Mouse (Mus musculus) olfactory bulb, adult 2 months (tissue): ENCODE measurements at regions not wholly inside any gene's neighbourhood (a gene's known extent, or its start where the extent isn't known, plus 50 kb on each side); places are given as distances from the start of the nearest gene placed in this dataset.

Source experiments
- H3K27ac ChIP-seq: fragments of 200-500 bp; 2 replicates; pipeline ENCODE4 v1.5.1; 2012; ENCODE audit warnings: low read depth, low read length; ENCODE audit not compliant: insufficient read depth
- H3K4me1 ChIP-seq: fragments of 200-500 bp; 2 replicates; pipeline ENCODE4 v1.6.1; 2012; ENCODE audit warnings: low read length; ENCODE audit not compliant: control insufficient read depth, insufficient read depth
- H3K4me3 ChIP-seq: fragments of 200-500 bp; 2 replicates; pipeline ENCODE4 v1.5.1; 2012; ENCODE audit warnings: mild to moderate bottlenecking, low read depth, low read length, moderate library complexity; ENCODE audit not compliant: insufficient read depth
- CTCF ChIP-seq: fragments of 200-500 bp; IDR thresholded peaks from 2 replicates; pipeline ENCODE4 v1.5.1; 2012; ENCODE audit warnings: low read depth, mild to moderate bottlenecking, low read length, moderate library complexity; ENCODE audit not compliant: insufficient read depth
- POLR2A ChIP-seq: fragments of 200-500 bp; IDR thresholded peaks from 2 replicates; pipeline ENCODE4 v1.6.1; 2012; ENCODE audit warnings: mild to moderate bottlenecking, low read depth, low read length, moderate library complexity; ENCODE audit not compliant: insufficient read depth
- WGBS: fragments of 180-500 bp; shearing (Covaris S2); methylation state at CpG from one replicate; pipeline ENCODE4 v1.1.7; 2018; 5-methylcytosine and 5-hydroxymethylcytosine counted together

DNA sequence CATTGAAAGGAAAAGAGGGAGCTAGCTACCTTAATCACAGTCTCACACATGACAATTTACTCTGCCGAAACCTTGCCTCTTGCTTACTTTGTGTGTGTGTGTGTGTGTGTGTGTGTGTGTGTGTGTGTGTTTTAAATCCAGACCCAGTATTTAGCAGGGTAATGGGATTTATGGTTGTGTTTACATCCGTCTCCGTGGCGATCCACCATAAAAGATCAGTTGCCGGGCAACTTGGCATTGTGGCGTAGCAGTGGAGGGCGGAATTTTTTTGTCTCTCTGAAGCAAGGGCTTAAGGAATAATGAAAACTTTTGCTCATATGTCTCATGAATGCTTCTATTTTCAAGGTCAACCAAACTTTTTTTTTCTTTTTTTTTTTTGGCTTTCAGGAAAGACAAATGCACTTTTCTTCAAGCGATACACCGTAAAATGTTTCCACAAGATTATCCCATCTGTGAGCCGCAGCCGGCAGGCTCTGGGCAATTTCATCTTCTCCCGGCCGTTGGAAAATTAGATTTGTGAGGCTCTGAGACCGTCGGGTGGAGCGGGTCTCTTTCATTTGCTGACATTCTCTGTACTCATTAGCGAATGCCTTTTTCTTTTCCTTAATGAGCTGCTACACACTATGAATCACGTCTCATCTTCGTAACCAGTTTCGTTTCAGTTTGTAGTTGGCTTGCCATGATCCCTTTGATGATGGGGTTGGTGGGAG lies 53.9 kb upstream of the Ptch1 start:
- 13% methylated on average over 20 of the region's 20 CpGs for WGBS
- TF ChIP-seq POLR2A (no peak), CTCF (no peak)
- Histone ChIP-seq H3K27ac (no peak overlapping the region), H3K4me1 (no peaks in the 10 kb centered on the region), H3K4me3 (peak overlapping the region; percentile 35)

DNA sequence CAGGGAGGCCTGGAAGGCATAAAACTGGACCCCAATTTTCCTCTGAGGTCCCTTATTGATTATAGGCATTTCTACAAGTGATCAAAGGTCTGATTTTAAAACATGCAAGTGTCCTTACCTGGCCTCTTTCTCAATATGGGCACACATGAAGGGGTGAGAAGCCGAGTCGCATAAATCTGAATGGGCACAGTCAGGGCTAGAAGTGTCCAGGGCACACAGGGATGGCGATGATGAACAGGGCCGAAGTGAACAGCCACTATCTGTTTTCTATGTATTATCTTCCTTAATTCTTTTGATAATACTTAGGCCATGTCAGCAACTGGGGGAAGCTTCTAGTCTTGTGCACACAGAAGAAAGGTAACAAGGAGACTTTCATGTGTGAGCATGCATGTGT lies 54.5 kb upstream of the Ptch1 start:
- H3K4me1 ChIP-seq = no peaks in the 10 kb centered on the region
- peak overlapping the region; percentile 35; the same call in 1 of the 2 replicates for H3K4me3 ChIP-seq
- H3K27ac ChIP-seq = no peak overlapping the region
- TF ChIP-seq POLR2A (no peak), CTCF (no peak)
- 92% methylated on average over 4 of the region's 4 CpGs for WGBS

DNA sequence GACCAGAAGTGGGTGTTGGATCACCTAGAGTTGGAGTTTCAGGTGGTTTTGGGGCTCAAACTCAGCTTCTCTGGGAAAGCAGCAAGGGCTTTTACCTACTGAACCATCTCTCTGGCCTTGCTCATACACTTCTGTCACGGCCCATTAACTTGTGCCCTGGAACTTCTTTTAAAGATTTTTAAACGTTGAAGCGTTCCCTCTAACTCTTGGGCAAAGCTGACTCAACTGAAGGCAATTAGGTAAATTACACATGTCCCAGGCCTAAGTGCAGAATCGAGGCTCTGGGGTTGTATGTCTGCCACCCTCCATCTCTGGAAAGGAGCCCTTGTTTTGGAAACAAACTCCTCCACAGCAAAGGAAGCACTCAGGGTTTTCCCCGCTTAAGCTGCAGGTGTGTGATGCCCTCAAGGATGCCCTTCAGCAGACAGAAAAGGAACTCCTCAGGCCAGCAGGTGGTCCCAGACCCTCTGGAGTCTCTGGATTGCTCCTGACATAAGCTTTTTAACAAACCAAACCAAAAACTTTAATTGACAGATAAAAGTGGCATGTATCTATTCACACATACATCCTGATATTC lies 58.5 kb upstream of the Ptch1 start:
- TF ChIP-seq POLR2A = no peak
- no peak overlapping the region for H3K27ac ChIP-seq
- H3K4me3 ChIP-seq = no peak overlapping the region
- no peaks in the 10 kb centered on the region for H3K4me1 ChIP-seq
- WGBS = 53% methylated on average over 5 of the region's 5 CpGs

DNA sequence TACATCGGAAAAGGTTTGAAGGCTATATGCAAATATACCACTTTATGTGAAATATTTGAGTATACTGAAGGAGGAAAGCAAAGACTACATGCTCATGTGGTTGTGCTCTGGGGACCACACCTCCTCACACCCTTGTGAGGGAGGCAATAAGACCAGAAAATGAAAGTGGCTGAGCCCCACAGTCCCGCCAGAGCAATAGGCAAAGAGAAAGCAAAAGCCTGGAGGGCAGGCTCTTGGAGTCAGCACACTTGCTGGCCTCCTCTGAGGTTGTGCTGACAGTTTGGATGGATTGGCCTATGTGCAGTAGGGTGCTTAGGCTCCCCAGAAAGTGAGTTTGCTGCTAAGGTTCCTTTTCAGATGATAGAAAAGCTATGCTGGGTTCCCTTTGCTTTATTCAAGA lies 60.9 kb upstream of the Ptch1 start:
- Histone ChIP-seq H3K4me3 (no peak overlapping the region), H3K4me1 (no peaks in the 10 kb centered on the region)
- TF ChIP-seq POLR2A = no peak
- TF ChIP-seq CTCF = no peak

DNA sequence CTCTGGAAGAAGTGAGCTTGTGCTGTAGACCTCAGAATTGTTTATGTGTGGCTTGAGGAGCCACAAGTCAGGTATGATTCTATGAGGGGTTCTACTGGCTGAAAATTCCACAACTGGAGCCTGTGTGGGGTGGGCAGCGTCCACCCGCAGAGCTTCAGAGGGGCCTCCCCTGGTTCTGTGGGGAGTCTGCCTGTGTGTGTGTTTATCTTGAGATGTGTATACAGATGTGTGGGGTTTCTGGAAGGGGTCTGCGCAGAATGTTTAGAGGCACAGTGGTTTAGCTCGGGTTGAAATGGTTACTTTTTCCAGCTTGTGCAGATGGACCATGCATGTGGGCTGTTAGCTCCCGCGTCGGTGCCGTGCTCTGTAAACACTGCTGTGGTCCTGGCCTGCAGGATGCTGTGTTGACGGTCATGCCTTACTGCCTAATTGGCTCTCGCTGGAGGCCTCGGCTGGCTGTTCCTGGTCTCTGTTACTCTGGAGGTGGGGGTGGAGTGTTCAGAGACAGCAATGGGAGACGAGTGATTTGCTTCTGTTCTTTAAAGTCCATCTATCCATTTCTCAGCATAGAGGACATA lies 68.3 kb upstream of the Ptch1 start:
- Histone ChIP-seq H3K4me1 (peaks cover 9% of the 10 kb centered on the region), H3K4me3 (no peak overlapping the region), H3K27ac (no peak overlapping the region)
- WGBS = 81% methylated on average over 12 of the region's 12 CpGs
- TF ChIP-seq CTCF (no peak), POLR2A (no peak)

More for the DNA sequence above, 60.9 kb upstream of the Ptch1 start:
- 94% methylated on average over 2 of the region's 2 CpGs for WGBS
- H3K27ac ChIP-seq = no peak overlapping the region

DNA sequence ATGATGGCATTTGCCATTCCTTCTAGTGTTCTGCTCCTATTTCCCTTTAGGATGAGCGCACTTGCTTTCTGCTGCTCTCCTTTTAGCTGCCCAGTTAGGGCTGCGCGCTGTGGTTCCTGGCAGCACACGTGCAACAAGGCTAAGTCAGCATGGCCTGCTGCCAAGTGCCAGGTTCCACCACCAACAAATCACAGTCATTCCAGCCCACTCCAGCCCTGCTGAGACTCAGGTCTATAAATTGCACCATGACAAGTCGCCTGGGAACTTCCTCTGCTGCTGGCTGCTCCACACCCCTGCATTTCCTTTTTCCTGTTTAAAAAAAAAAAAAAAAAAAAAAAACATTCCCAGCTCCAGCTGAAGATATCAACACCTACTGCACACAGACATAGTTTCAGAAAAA lies 69.2 kb upstream of the Ptch1 start:
- Histone ChIP-seq H3K4me3 (no peak overlapping the region), H3K27ac (no peak overlapping the region), H3K4me1 (peaks cover 9% of the 10 kb centered on the region)
- WGBS = 17% methylated on average over 5 of the region's 5 CpGs
- TF ChIP-seq POLR2A = no peak
- TF ChIP-seq CTCF = no peak

DNA sequence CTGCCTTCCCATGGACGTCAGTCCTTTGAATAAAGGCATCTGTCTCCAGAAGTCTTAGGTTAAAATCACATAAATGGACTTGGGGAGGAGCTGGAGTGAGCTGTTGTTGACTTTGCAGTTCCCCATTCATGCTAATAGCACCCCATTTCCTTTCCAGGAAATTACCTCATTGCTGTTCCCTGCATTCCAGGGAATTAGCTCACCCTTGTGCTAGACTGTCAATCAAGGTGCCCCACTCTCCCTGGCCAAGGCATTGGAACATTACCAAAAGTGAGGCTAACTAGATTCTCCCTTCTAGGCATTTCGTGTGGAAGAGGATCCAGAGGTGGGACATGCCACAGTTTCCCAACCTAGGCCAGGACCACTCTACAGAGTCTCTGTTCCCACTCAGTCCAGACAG lies 70.0 kb upstream of the Ptch1 start:
- TF ChIP-seq CTCF = no peak
- TF ChIP-seq POLR2A = no peak
- WGBS = 38% methylated on average over 2 of the region's 2 CpGs
- H3K27ac ChIP-seq = no peak overlapping the region
- H3K4me1 ChIP-seq = peaks cover 9% of the 10 kb centered on the region
- no peak overlapping the region for H3K4me3 ChIP-seq

DNA sequence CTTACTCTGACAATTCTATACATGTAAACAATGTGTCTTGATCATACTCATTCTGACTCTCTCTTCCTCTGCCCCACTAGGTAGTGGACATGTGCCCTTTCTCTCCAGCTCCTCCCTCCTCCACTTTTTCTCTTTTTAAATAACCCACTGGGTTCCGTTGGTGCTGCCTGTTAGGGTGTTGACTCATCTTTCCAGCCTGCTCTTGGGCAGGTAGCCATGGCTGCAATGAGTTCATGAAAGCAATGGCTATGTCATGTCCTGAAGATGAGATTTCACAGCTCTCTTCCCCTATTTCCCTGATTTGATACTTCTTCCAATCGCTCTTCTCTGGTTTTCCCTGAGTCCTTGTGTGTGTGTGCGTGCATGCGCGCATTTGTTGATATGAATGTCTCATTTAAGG lies 70.9 kb upstream of the Ptch1 start:
- Histone ChIP-seq H3K27ac (no peak overlapping the region), H3K4me3 (no peak overlapping the region), H3K4me1 (peaks cover 9% of the 10 kb centered on the region)
- TF ChIP-seq CTCF = no peak
- no peak for TF ChIP-seq POLR2A
- 95% methylated on average over 5 of the region's 5 CpGs for WGBS

DNA sequence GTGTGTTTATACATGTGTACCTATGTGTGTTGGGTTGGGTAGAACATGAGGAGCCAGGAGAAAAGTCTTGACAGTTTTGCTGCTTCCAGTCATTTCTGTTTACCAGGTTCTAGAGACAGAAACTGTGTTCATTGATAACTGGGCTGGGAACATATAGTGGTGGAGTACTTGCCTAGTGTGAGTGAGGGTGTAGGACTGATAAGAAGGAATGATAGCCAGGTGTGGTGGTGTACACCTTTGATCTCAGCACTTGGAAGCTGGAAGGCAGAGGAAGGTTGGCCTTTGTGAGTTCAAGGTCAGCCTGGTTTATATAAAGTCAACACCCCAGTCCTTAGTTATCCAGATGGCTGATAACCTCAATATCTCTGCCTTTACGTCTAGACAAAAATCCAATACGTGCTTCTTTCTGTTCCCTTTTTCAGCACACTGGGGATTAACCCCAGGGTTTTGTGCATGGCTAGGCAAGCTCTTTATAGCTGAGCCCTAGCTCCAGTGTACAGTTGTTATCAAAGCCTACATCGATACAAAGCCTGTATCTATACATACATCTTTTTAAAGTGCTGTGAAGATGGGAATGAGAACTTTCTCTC lies 75.8 kb upstream of the Ptch1 start:
- H3K27ac ChIP-seq = no peak overlapping the region
- H3K4me1 ChIP-seq = no peaks in the 10 kb centered on the region
- 83% methylated on average over 3 of the region's 3 CpGs for WGBS
- TF ChIP-seq POLR2A = no peak
- no peak for TF ChIP-seq CTCF
- no peak overlapping the region for H3K4me3 ChIP-seq
